Mouse (Mus musculus): ENCODE measurements around the gene Sorl1. TPM values are rescaled to one million over a fixed set of nuclear protein-coding genes. Genes with fewer than 3 reads are reported as not detected.
A peak's percentile ranks its signal among the peaks of the same experiment; 100 is the strongest.

The Sorl1 gene
- polyA plus RNA-seq, 1 experiment from 2014 or later: 19.8 TPM

- Histone ChIP-seq H3K4me1 (ENCODE audit: insufficient read depth) (no peaks in the 10 kb centered on the region), H3K36me3 (ENCODE audit: insufficient read depth) (no peaks in the 10 kb centered on the region), H3K27me3 (ENCODE audit: insufficient read depth, low read length) (no peaks in the 10 kb centered on the region), H3K4me3 (ENCODE audit: low read depth, low read length) (no peak overlapping the region), H3K4me2 (no peak overlapping the region), H3K9ac (no peak overlapping the region), H3K9me3 (ENCODE audit: low read depth, low read length) (no peaks in the 10 kb centered on the region), H3K27ac (ENCODE audit: low read depth) (no peak overlapping the region)
- 82% methylated on average over 7 of the region's 7 CpGs for WGBS
- no peak for TF ChIP-seq CTCF (IDR thresholded peaks at IDR 0.05; ENCODE audit: low read depth)
- ATAC-seq (ENCODE audit: insufficient read depth): no peak
- no peak for DNase-seq
Observed at GRCm38 (mm10) chr9:42094028-42094551, 30.0 kb downstream of the Sorl1 start.

- no peak for TF ChIP-seq CTCF (IDR thresholded peaks at IDR 0.05; ENCODE audit: low read depth)
- no peak overlapping the region for H3K4me2 ChIP-seq
- no peak overlapping the region for H3K4me3 ChIP-seq (ENCODE audit: low read depth, low read length)
- 83% methylated on average over 2 of the region's 2 CpGs for WGBS
- no peaks in the 10 kb centered on the region for H3K27me3 ChIP-seq (ENCODE audit: insufficient read depth, low read length)
- H3K36me3 ChIP-seq (ENCODE audit: insufficient read depth): no peaks in the 10 kb centered on the region
- no peak overlapping the region for H3K27ac ChIP-seq (ENCODE audit: low read depth)
- H3K9me3 ChIP-seq (ENCODE audit: low read depth, low read length): no peaks in the 10 kb centered on the region
- H3K4me1 ChIP-seq (ENCODE audit: insufficient read depth): no peaks in the 10 kb centered on the region
- no peak overlapping the region for H3K9ac ChIP-seq
- DNase-seq (no peak), ATAC-seq (ENCODE audit: insufficient read depth) (no peak)
Observed at GRCm38 (mm10) chr9:42092749-42093148, 31.3 kb downstream of the Sorl1 start.

- H3K36me3 ChIP-seq (ENCODE audit: insufficient read depth): no peaks in the 10 kb centered on the region
- H3K9ac ChIP-seq: no peak overlapping the region
- DNase-seq: no peak
- WGBS: 88% methylated on average over 4 of the region's 4 CpGs
- H3K4me2 ChIP-seq: no peak overlapping the region
- H3K9me3 ChIP-seq (ENCODE audit: low read depth, low read length): no peaks in the 10 kb centered on the region
- ATAC-seq (ENCODE audit: insufficient read depth): no peak
- H3K4me1 ChIP-seq (ENCODE audit: insufficient read depth): no peaks in the 10 kb centered on the region
- no peaks in the 10 kb centered on the region for H3K27me3 ChIP-seq (ENCODE audit: insufficient read depth, low read length)
- TF ChIP-seq CTCF (IDR thresholded peaks at IDR 0.05; ENCODE audit: low read depth): no peak
- no peak overlapping the region for H3K27ac ChIP-seq (ENCODE audit: low read depth)
- no peak overlapping the region for H3K4me3 ChIP-seq (ENCODE audit: low read depth, low read length)
Observed at GRCm38 (mm10) chr9:42091561-42091960, 32.5 kb downstream of the Sorl1 start.

- WGBS: 61% methylated on average over 4 of the region's 4 CpGs
- DNase-seq (peak; percentile 57), ATAC-seq (ENCODE audit: insufficient read depth) (no peak)
- no peak overlapping the region for H3K9ac ChIP-seq
- H3K4me3 ChIP-seq (ENCODE audit: low read depth, low read length): no peak overlapping the region
- no peaks in the 10 kb centered on the region for H3K27me3 ChIP-seq (ENCODE audit: insufficient read depth, low read length)
- no peaks in the 10 kb centered on the region for H3K9me3 ChIP-seq (ENCODE audit: low read depth, low read length)
- H3K4me2 ChIP-seq: no peak overlapping the region
- peak overlapping the region; percentile 54; the same call in 1 of the 2 replicates for H3K27ac ChIP-seq (ENCODE audit: low read depth)
- H3K4me1 ChIP-seq (ENCODE audit: insufficient read depth): no peaks in the 10 kb centered on the region
- no peak for TF ChIP-seq CTCF (IDR thresholded peaks at IDR 0.05; ENCODE audit: low read depth)
- H3K36me3 ChIP-seq (ENCODE audit: insufficient read depth): no peaks in the 10 kb centered on the region
Observed at GRCm38 (mm10) chr9:42087921-42088320, 36.2 kb downstream of the Sorl1 start.

GRCm38 (mm10) chr9:42085970-42086369 lies 38.1 kb downstream of the Sorl1 start:
- H3K27me3 ChIP-seq (ENCODE audit: insufficient read depth, low read length): no peaks in the 10 kb centered on the region
- H3K4me1 ChIP-seq (ENCODE audit: insufficient read depth): no peaks in the 10 kb centered on the region
- DNase-seq: no peak
- no peak overlapping the region for H3K27ac ChIP-seq (ENCODE audit: low read depth)
- WGBS: 92% methylated on average over 13 of the region's 13 CpGs
- H3K36me3 ChIP-seq (ENCODE audit: insufficient read depth): no peaks in the 10 kb centered on the region
- ATAC-seq (ENCODE audit: insufficient read depth): no peak
- H3K9me3 ChIP-seq (ENCODE audit: low read depth, low read length): no peaks in the 10 kb centered on the region
- no peak overlapping the region for H3K9ac ChIP-seq
- TF ChIP-seq CTCF (IDR thresholded peaks at IDR 0.05; ENCODE audit: low read depth): no peak
- H3K4me3 ChIP-seq (ENCODE audit: low read depth, low read length): no peak overlapping the region
- H3K4me2 ChIP-seq: no peak overlapping the region

GRCm38 (mm10) chr9:42083661-42084067 lies 40.4 kb downstream of the Sorl1 start:
- ATAC-seq (ENCODE audit: insufficient read depth): no peak
- H3K9me3 ChIP-seq (ENCODE audit: low read depth, low read length): no peaks in the 10 kb centered on the region
- 83% methylated on average over 4 of the region's 4 CpGs for WGBS
- H3K9ac ChIP-seq: no peak overlapping the region
- H3K4me3 ChIP-seq (ENCODE audit: low read depth, low read length): no peak overlapping the region
- no peak for DNase-seq
- no peaks in the 10 kb centered on the region for H3K27me3 ChIP-seq (ENCODE audit: insufficient read depth, low read length)
- no peaks in the 10 kb centered on the region for H3K36me3 ChIP-seq (ENCODE audit: insufficient read depth)
- H3K27ac ChIP-seq (ENCODE audit: low read depth): no peak overlapping the region
- no peak for TF ChIP-seq CTCF (IDR thresholded peaks at IDR 0.05; ENCODE audit: low read depth)
- no peaks in the 10 kb centered on the region for H3K4me1 ChIP-seq (ENCODE audit: insufficient read depth)
- no peak overlapping the region for H3K4me2 ChIP-seq

GRCm38 (mm10) chr9:42081681-42082530 lies 42.2 kb downstream of the Sorl1 start:
- TF ChIP-seq CTCF (IDR thresholded peaks at IDR 0.05; ENCODE audit: low read depth): no peak
- H3K27me3 ChIP-seq (ENCODE audit: insufficient read depth, low read length): no peaks in the 10 kb centered on the region
- ATAC-seq (ENCODE audit: insufficient read depth): no peak
- no peak for DNase-seq
- no peak overlapping the region for H3K4me3 ChIP-seq (ENCODE audit: low read depth, low read length)
- no peaks in the 10 kb centered on the region for H3K9me3 ChIP-seq (ENCODE audit: low read depth, low read length)
- H3K4me1 ChIP-seq (ENCODE audit: insufficient read depth): no peaks in the 10 kb centered on the region
- H3K4me2 ChIP-seq: no peak overlapping the region
- 87% methylated on average over 29 of the region's 29 CpGs for WGBS
- no peak overlapping the region for H3K9ac ChIP-seq
- no peaks in the 10 kb centered on the region for H3K36me3 ChIP-seq (ENCODE audit: insufficient read depth)
- no peak overlapping the region for H3K27ac ChIP-seq (ENCODE audit: low read depth)

Measured in lung, embryonic 14.5 days (tissue).